Mouse (Mus musculus) CD4-positive naive resting alpha-beta T cell, adult 57 days (primary cell): Measurements from ENCODE around the gene Gm5938. TPM values are rescaled to one million over a fixed set of nuclear protein-coding genes. Genes with fewer than 3 reads are reported as not detected.

ENCODE experiments used
- total RNA-seq: library from RNA; stranded (reverse); gene quantifications from one replicate; pipeline ENCODE4 v1.2.4, GENCODE M21; 2023

Gene Gm5938
- total RNA-seq = not detected

GRCm38 (mm10) chrX:78125167-78125566 lies at the start of gene Gm5938:
TSS of gene Gm5938 (plus strand) at chrX:78125467.

GRCm38 (mm10) chrX:78091274-78091673 lies 34.0 kb upstream of the Gm5938 start, which contains the start of gene Obp1a:
TSS of gene Obp1a (minus strand) at chrX:78091374.

Other genes with a start within 250 kb of the Gm5938 start
- gene 5430402E10Rik, start 200.4 kb upstream of the Gm5938 start, total RNA-seq = not detected
- not detected for gene Obp1a, start 34.1 kb upstream of the Gm5938 start, total RNA-seq
- not detected for gene Obp1b, start 61.3 kb downstream of the Gm5938 start, total RNA-seq
- not detected for gene Gm14743, start 120.5 kb downstream of the Gm5938 start, total RNA-seq
- gene 4930480E11Rik, start 244.2 kb downstream of the Gm5938 start, total RNA-seq = not detected